Mouse (Mus musculus) cerebellum, adult 9-11 months (tissue): ENCODE results near the gene Rbck1.

Experiments used
- DNase-seq: peaks from one replicate; pipeline ENCODE4 v3.0.0; 2022

Gene Rbck1

DNA sequence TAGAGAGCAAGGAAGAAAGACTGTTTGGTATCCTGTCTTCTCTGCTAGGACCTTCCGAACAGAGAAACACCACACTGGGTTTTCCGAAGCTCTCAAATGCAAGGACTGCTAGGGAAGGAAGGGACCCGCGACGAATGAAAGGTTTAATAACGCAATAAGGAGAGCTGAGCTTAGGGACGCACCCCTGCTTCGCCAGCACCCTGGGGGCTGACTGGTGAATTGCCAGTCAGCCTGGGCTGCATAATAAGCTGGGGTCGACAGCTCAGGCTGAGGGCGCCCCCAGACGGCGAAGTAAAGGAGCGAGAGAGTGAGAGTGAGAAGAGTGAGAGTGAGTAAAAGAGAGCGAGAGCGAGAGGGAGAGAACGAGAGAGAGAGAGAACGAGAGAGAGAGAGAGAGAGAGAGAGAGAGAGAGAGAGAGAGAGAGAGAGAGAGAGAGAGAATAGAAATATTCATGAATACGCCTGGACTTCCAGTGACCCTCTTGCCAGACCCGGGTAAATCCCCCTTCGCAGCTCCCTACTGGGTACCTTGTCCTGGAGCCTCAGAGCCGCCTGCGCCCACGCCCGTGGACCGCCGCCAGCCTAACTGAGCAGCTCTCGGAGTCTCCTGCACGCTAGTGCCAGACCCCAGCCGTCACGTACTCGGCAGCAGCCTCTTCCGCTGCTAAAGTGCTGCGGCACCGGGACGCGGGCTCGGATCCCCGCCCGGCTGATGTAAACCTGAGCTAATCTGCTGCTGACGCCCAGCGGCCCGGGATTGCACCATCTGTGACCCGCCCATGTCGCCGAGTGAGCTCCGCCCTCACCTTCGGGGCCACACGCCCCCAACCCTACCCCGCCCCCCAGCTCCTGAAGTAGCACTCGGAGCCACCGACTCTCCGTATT lies 11.1 kb upstream of the Rbck1 start, which contains the start of gene Trib3:
Trib3 (minus strand) TSS at position 704 of the 885 bp plus-strand sequence.
- DNase-seq: peak; percentile 79

DNA sequence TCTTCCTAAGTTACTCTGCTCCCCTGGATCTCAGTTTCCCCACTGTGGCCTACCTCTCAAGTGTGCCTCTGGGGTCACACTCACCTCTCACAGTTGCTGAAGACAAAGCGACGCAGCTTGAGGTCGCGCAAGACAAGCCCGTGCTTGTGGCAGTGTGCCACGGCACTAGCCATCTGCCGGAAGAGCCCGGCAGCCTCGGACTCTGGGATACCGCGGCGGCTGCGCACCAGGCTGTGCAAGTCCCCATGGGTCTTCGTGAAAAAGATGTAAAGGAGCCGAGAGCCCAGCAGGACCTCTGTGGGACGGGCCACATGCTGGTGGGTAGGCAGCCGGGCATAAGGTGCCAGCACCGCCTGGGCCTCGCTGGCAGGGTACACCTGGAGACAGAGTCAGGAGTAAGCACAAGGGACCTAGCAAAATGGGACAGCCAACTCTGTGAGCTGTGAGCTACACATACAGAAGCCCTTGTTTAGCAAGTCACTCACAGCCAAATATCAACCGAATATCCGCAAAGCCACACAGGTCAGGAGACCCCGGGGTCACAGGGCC lies 7.3 kb upstream of the Rbck1 start:
- peak; percentile 63 for DNase-seq

GRCm38 (mm10) chr2:152338319-152338718 lies 5.9 kb upstream of the Rbck1 start:
- peak; percentile 18 for DNase-seq

DNA sequence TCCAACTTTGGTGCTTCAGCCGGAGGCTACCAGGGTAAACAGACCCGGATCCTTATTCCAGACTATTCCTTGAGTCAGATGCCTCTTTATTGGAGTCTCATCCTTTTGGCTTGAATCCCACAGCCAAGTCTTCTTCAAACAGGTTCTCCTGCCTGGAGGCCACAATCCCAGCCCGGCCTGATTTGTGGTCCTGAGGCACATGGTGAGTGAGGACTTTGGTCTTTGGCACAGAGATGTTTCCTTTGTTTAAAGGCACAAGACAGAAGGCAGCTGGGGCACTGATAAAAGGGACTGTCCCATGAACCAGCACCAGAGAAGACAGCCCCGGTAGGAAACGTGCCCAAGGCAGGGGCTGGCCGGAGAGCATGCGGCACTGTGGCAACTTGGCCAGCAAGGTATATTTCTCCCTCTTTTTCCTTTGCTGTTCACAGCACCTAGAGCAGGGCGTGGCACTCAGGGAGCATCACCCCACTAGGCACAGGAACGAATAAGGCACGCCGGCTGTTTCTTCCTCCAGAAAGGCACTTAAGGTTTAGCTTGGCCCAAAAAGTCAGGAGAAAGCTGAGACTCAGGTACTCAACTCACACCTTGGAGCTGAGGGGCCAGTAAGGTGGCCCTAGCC lies 5.2 kb upstream of the Rbck1 start:
- DNase-seq: no peak

GRCm38 (mm10) chr2:152336856-152337255 lies 4.4 kb upstream of the Rbck1 start:
- peak; percentile 45 for DNase-seq

- no peak for DNase-seq
Observed at GRCm38 (mm10) chr2:152335289-152335820, 2.9 kb upstream of the Rbck1 start.

DNA sequence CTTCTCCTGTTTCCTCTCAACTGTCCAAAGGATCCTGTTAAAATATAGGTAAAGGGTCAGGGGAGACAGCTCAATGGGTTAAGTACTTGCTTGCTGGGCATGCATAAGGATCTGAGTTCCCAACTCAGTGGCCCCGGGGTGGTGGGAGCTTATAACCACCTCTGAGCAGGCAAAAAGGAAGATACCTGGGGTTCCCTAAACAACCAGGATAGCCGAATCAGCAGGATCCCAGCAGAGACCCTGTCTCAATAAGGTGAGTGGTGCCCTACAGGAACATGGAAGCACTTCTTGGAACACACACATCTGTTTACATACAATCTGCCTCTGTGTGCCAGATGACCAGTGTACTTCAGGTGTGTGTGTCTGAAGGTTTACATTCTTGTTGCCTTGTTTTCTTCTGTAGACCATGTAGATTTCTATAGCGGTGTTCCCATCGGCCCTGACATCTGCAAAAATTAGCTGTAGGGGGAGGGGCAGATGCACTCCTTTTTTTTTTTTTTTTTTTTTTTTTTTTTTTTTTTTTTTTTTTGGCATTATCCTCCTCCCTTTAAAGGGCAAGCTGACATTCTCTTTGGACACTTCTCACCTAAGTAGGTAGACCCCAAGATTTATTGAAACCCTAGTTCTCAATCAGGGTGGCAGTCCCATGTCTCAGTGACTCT lies 1.0 kb upstream of the Rbck1 start:
- peak; percentile 51 for DNase-seq

DNA sequence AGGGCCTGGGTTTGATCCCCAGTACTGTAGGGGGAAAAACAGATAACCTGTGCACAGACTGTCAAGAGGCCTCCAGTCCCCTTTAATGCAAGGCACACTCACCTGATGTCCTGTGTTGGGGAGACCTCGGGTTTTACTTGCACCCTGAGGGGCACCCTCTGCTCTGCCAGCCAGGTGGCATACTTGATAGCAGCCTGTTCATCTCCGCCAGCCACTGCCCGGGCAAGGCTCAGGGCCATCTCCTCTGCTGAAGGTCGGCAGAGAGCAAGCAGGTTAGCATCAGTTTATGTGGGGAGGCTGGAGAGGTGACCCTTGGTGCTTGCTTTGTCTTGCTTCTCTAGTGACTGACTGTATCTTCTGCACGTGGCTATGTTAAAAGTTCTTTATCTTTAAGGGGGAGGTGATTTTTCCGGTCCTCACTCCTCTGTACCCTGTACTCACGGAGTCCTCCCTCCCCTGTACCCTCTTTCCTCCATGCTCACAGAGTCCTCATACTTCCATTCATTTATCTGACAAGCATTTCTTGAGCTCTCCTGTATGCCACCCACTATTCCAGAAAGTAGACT lies 1.5 kb downstream of the Rbck1 start:
- DNase-seq: no peak

DNA sequence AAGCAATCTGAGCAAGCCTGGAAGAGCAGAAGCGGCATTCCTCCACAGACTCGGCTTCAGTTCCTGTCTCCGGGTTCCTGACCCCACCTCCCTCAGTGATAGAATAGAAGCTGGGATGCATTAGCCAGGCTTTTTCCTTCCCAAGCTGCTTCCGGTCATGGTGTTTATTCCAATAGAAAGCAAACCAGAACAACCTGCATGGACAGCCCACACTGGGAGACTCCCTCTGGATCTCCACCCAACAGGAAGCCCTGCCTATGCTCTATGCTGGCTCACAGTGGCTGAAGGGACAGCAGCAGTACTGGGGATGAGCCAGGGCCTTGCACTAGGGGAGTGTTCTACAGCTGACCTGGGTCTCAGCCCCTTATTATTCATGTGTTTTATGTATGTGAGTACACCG lies 4.5 kb downstream of the Rbck1 start:
- no peak for DNase-seq

DNA sequence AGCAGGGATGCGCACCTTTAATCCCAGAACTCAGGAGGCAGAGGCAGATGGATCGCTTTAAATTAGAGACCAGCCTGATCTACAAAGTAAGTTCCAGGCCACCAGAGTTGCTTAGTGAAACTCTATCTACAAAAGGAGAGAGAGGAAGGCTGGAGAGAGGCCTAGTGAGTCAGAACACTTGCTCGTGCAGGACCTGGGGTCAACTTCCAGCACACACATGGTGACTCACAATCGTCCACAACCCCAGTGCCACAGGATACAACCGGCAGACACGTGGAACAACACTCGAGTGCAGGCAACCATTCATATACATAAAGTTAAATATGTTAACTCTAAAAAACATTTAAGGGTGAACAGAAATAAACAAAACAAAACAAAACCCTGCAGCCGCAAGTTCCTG lies 5.8 kb downstream of the Rbck1 start:
- no peak for DNase-seq

DNA sequence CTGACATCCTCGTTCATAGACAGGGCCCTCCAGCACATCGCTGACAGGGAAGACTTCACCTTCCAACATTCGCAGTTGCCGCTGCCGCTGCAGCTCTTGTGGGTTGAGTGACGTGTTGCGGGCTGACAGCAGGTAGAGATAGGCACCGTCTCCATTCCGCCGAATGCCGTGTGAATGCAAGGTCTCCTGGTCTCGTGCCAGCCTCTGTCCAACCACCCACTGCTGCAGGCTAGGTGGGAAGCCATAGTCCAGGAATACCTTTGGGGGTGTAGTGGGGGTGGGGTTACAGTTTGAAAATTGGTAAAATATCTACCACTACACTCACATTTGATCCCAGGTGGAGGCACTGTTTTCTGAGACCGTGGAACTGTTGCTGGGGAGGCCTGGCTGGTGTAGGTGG lies 6.3 kb downstream of the Rbck1 start:
- no peak for DNase-seq

DNA sequence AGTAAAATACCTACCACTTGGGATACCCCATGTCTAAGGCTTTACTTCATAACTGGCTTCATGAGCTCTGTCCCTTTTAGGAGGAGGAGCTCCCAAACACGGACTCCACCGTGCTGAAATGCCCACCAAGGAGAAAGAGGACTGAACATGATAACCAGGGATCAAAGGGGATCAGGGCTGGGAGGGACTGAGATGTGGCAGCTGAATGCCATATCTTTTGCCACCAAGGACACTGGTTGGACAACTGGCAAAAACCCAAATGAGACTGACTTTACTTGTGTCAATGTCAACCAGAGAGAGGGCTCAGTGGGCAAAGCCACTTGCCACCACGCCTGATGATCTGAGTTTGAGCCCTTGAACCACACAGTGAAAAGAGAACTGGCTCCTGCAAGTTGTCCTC lies 7.6 kb downstream of the Rbck1 start:
- DNase-seq: no peak

GRCm38 (mm10) chr2:152323971-152324370 lies 8.5 kb downstream of the Rbck1 start:
- DNase-seq: peak; percentile 85

GRCm38 (mm10) chr2:152322198-152322597 lies 10.3 kb downstream of the Rbck1 start:
- DNase-seq: no peak

DNA sequence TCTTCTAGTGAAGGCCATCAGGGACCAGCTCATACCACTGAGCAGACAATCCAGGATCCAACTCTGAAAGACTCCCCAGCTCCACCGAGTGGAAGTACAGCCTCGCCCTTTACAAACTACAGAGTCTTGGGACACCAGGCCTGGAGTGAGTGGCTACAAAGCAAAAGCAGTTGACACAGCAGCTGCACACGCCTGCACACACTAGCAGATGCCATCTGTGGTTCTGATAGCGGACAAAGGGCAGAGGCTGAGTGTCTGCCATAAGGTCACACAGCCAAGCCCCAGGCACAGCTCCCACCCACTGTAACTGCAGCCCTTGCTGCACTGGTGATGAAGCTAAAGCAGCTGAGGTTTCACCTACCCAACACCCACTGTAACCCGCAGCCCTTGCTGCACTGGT lies 10.9 kb downstream of the Rbck1 start:
- no peak for DNase-seq

- DNase-seq: no peak
Observed at GRCm38 (mm10) chr2:152317054-152317453, 15.4 kb downstream of the Rbck1 start.

- DNase-seq: no peak
Observed at GRCm38 (mm10) chr2:152313926-152314325, 18.5 kb downstream of the Rbck1 start.

DNA sequence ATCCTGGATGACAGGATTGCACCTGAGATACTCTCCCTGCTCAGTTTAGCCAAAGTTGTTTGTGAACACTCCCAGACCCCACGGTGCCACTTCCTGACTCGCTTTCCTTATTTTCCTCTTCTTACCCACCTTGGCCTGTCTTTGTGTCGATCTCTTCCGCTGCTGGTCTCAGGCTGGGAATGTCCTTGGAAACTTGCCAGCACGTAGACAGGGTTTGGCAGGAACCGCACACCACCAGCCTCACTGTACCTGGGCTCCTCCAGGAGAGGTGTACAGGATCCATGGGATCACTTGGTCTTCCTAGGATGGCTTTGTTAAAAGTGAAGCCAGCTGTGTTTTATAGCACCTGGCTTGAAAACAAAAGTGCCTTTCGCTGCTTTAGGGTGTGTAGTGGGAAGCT lies 19.5 kb downstream of the Rbck1 start:
- DNase-seq: no peak

GRCm38 (mm10) chr2:152307186-152307585 lies 25.3 kb downstream of the Rbck1 start:
- DNase-seq: no peak

- no peak for DNase-seq
Observed at GRCm38 (mm10) chr2:152305480-152305879, 27.0 kb downstream of the Rbck1 start.

GRCm38 (mm10) chr2:152303781-152304180 lies 28.7 kb downstream of the Rbck1 start:
- no peak for DNase-seq

- DNase-seq: no peak
Observed at GRCm38 (mm10) chr2:152302862-152303261, 29.6 kb downstream of the Rbck1 start.

DNA sequence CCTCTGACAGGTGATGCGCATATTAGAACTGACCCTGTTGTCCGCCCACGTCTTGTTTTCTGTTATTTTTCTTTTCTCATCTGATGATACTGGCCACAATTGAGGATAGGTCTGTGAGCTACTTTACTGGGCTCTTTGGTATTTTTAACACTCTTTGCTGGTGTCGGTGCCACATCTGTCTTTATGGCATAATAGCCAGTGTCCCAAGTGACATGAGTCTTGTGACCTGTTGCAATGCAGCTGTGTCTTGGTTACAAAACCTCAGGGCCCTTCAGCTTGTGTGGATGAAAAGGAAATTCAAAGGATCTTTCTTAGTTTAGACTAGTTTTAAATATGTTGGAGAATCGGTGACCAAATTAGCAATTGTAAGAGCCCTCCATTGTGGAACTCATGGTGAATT lies 37.9 kb downstream of the Rbck1 start:
- DNase-seq: no peak
